Mouse (Mus musculus) hindlimb bud, embryonic 11.5 days (tissue): ENCODE data around the gene Ncaph.
"Not testable (repeated sequence)": the region's sequence is repeated elsewhere in the genome, so short reads cannot be mapped to it uniquely, and the experiment has no call there.

Experiments
- DNase-seq: peaks from one replicate; pipeline ENCODE4 v3.0.0-alpha.2; 2012; ENCODE audit warnings: low read depth, low spot score; ENCODE audit errors: extremely low spot score

Gene Ncaph

GRCm38 (mm10) chr2:127133621-127134461, at the start of gene Ncaph:
Gene Ncaph, minus strand, starts transcription at chr2:127133954.
- DNase-seq = peak; percentile 71

- DNase-seq = peak; percentile 44
Measured at GRCm38 (mm10) chr2:127182598-127183381, 49.0 kb upstream of the Ncaph start.

- DNase-seq = not testable (repeated sequence)
Measured at GRCm38 (mm10) chr2:127166261-127166660, 32.5 kb upstream of the Ncaph start.

- no peak for DNase-seq
Measured at GRCm38 (mm10) chr2:127165675-127166074, 31.9 kb upstream of the Ncaph start.

GRCm38 (mm10) chr2:127145699-127146098, 11.9 kb upstream of the Ncaph start:
- no peak for DNase-seq

- DNase-seq = no peak
Measured at GRCm38 (mm10) chr2:127143158-127144063, 9.7 kb upstream of the Ncaph start, which contains the start of gene Itpripl1. Gene Itpripl1, minus strand, starts transcription at chr2:127143442.

GRCm38 (mm10) chr2:127142577-127143157, 8.9 kb upstream of the Ncaph start:
- no peak for DNase-seq

GRCm38 (mm10) chr2:127142031-127142430, 8.3 kb upstream of the Ncaph start:
- DNase-seq = no peak

- DNase-seq = no peak
Measured at GRCm38 (mm10) chr2:127140011-127140410, 6.3 kb upstream of the Ncaph start.

- no peak for DNase-seq
Measured at GRCm38 (mm10) chr2:127139605-127140004, 5.9 kb upstream of the Ncaph start.

- DNase-seq = no peak
Measured at GRCm38 (mm10) chr2:127139094-127139493, 5.3 kb upstream of the Ncaph start.

GRCm38 (mm10) chr2:127138449-127138848, 4.7 kb upstream of the Ncaph start:
- DNase-seq = no peak

GRCm38 (mm10) chr2:127137838-127138420, 4.2 kb upstream of the Ncaph start:
- DNase-seq = no peak

- no peak for DNase-seq
Measured at GRCm38 (mm10) chr2:127136979-127137378, 3.2 kb upstream of the Ncaph start.

- DNase-seq = not testable (repeated sequence)
Measured at GRCm38 (mm10) chr2:127135255-127135654, 1.5 kb upstream of the Ncaph start.

GRCm38 (mm10) chr2:127131353-127131752, 2.4 kb downstream of the Ncaph start:
- no peak for DNase-seq

GRCm38 (mm10) chr2:127128926-127129325, 4.8 kb downstream of the Ncaph start:
- no peak for DNase-seq

GRCm38 (mm10) chr2:127121591-127122235, 12.0 kb downstream of the Ncaph start:
- no peak for DNase-seq

- no peak for DNase-seq
Measured at GRCm38 (mm10) chr2:127108986-127109385, 24.8 kb downstream of the Ncaph start.

- no peak for DNase-seq
Measured at GRCm38 (mm10) chr2:127092000-127092399, 41.8 kb downstream of the Ncaph start.
